Mouse (Mus musculus) c-Kit-positive CD71-negative TER-119-negative erythroid progenitor cells, embryonic 14.5 days (primary cell): ENCODE data around the gene 4930556J24Rik.
A peak's percentile ranks its signal among the peaks of the same experiment; 100 is the strongest.
"Not testable (repeated sequence)": the region's sequence is repeated elsewhere in the genome, so short reads cannot be mapped to it uniquely, and the experiment has no call there.

Source experiments
- DNase-seq: peaks from one replicate; pipeline ENCODE4 v3.0.0-alpha.2; 2013; ENCODE audit warnings: low read depth

4930556J24Rik gene

DNA sequence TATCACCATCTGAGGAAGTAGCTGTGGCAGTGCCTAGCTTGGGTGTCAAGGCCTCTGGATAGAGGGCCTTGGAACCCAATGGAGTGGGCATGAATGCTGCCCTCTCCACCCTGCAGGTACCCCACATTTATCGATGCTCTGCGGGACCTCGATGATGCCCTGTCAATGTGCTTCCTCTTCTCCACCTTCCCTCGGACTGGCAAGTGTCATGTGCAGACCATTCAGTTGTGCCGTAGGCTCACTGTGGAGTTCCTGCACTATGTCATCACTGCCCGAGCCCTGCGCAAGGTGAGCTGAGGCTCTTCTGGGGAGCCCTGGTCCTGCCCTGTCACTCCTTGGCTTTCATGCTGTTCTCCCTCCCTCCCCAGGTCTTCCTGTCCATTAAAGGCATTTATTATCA is 3.5 kb downstream of the 4930556J24Rik start:
- DNase-seq, result no peak

DNA sequence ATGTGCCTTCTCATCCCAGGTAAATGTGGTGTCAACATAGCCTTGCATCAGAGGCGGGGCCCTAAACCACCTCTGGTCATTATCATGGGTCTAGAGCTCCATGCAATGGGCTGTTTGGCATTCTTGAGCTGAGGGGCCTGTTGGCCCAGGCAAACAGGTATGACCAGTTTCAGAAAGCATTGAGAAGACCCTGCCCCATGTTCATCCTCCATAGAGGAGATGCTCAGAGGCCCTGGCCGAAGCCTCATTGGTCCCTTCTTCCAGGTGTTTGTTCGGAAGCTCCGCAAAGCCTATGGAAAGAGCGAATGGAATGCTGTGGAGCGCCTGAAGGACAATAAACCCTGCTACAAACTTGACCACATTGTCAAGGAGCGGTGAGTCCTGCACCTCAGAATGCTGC is 6.2 kb downstream of the 4930556J24Rik start:
- DNase-seq, result no peak

DNA sequence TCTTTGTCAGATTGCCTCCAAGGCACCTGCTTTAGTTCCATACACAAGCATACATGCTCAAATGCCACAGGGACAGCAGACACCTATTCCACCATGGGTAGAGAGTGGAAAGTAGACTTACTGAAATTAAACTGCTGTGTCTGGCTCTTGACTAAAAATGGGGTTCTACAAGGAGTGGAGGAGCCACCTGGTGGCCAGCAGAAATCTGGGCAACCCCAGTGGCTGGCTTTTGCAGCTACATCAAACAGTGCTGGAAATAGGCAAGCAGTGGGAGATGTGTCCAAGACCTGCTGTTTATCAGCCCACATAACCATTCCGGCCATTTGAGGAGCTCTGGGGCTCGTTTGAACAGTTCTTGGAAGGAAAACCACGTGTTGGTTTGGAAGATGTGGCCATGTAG is 6.7 kb downstream of the 4930556J24Rik start:
- DNase-seq, result no peak

DNA sequence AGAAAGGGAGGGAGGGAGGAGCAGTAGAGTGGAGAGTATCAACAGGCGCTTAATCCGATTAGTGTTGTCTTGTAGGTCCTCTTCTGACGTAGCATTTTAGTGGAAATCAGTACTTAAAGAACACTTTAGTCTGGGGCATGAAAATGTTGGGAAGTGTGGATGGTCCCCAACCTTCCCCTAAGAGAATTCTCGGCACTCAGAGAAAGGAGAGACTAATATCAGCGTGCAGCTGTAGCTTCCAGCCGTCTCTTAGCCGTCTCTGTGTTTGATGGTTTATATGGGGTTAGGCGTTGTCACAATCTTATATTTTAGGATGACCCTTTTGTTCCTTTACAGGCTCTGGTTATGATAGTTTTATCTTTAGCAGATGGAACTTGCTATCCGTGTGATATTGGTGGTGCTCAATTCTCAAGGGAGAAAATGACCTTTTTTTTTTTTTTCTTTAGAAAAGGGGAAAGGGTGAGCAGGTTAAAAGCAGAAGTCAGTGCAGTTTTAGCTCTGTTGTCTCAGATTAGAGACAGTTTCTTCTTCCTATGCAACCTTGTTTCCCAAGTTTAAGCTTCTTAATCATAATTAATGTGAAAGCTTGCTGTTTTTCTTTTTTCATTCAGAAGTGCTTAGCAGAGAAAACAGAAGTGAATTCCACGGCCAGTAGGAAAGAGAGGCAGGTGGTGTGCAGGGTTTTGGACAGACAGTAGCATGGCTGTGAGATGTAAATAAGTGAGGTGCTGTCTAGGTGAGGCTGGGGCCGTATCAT is 12.0 kb downstream of the 4930556J24Rik start:
- peak; percentile 10 for DNase-seq

DNA sequence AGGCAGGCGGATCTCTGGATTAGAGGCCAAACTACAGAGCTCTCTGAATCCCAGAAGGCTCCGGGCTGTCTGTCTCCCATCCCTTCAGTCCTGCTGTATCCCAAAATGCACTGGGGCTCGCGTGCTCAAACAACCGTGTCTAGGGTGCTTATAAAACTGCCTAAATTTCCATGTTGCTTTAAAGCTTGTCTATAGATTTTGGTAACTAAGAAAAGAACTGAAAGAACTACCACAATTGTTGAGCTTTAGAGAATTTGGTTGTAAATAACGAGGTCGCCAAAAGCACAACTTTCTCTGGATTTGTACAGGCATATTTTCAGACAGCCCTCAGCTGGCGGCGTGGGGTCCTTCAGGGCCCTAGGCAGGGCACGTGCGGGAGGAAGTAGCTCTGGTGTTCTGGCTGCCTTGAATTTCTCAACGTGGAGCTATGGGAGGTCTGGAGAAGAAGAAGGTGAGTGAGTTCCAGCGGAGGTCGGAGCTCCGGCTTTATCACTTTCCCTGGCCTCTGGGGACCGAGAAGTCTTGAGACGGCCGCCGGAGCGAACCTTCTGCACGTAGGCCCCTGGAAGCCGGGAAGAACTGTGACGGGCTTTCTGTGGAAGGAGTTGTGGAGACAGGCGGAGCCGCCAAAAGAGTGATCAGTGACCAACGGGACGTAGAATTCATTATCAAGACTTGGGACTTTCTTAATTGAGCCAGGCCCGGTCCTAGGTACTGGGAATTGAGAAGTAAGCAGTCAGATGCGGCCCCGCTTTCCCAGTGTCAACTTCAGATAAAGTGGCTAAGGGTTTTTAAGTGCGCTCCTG is 12.8 kb downstream of the 4930556J24Rik start, which contains the start of gene Pes1:
Gene Pes1, plus strand, starts transcription at position 366 of the 806 bp plus-strand sequence.
- DNase-seq, result peak; percentile 67

DNA sequence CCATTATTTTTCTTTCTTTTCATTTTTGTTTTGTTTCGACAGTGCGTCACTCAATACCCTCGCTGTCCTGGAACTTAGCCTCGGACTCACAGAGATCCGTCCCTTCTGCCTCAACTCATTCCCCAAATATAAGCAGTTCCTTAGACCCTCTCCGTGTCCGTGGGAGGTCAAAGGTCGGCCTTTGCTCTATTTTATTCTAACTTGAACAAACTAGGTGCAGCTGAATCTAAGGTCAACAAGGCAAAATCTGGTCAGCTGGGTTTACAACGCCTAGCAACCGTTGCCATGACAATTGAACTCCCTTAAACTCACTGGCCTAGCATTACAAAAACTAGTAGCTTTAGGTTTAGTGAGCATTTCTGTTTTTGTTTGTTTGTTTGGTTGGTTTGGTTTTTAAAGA is 13.4 kb downstream of the 4930556J24Rik start:
- DNase-seq, result peak; percentile 7

DNA sequence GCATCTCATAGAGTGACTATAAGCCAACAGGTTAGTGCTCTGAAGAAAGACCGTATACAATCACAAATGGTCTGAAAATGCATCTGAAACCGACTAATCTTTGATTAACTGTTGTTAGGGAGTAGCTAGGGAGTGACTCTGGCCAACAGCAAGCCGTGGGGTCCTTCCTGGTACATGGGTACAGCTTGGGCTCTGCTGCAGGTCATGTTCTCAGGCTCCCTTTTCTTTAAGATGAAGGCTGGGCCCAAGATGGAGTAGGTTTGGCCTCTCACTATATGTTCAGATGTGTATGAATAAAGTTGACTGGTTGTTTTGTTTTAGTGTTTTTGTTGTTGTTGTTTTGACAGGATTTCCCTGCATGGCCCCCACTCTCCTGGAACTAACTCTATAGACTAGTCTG is 14.8 kb downstream of the 4930556J24Rik start:
- no peak for DNase-seq

DNA sequence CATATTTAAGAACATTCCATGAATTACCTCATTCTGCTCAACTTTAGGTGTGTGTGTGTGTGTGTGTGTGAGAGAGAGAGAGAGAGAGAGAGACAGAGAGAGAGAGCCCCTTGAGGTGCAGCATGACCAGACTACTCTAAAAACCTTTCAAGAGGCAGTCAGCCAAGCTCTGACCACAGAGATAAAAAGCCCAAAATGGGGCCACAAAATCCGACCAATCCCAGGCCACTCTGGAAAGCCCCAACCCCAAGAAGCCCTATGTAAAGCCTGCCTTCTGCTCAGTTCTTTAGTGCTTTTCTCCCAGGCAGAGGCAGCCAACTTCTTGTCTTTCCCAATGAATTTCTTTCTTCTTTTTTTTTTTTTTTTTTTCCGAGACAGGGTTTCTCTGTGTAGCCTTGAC is 15.7 kb downstream of the 4930556J24Rik start:
- DNase-seq, result no peak

DNA sequence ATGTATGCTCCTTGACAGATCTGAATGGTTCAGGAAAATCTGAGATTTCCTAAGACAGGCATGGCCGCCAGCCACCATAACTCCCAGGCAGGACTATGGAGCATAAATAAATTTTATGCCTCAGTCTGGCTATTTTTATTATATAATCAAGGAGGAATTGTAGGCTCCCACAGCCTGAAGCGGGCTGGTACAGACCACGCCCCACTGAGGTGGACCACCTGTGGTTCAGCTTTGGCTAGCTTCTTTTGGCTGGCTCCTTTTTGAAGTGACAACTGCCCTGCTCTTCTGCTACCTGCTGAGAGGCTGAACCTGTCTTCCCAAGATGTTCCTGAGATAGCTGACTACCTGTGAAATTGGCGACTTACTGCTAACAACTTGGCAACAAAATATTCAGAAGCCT is 21.2 kb downstream of the 4930556J24Rik start:
- DNase-seq, result not testable (repeated sequence)

DNA sequence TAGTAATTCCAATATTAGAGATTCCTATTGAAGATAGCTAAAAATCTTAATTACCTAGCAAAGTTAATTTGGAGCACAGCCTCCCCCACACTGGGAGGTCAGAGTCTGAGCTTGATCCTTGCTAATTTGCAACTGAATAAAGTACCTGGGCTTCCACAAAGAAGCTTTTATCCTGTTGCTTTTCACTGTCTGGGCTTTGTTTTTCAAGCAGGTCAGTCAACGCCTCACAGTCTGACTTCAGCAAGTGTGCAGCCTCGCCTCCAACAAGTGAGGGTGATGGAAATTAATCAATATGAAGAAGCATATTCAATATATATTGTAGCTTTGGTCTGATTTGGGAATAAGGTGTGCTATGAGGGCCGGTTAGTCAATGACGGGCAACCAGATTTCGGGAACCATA is 21.7 kb downstream of the 4930556J24Rik start:
- DNase-seq, result not testable (repeated sequence)

DNA sequence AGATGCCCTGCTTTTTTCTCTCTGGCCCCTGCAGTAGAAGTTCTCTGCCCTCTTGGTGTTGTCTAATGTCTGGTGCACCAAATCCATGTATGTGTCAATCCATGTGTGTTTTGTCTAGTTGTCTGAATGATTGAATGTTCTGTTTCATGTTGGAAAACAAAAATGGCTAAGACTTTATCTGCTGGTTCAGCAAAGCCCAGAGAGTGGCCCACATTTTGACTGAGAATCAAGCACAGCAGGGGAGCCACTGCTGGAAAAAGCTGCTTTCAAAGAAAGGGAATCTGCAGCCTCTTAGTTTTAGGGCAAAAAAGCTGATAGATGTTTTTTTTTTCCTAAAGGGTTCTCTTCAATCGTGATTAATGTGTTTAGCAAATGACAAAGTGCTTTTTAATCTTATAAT is 30.2 kb downstream of the 4930556J24Rik start:
- DNase-seq, result no peak

DNA sequence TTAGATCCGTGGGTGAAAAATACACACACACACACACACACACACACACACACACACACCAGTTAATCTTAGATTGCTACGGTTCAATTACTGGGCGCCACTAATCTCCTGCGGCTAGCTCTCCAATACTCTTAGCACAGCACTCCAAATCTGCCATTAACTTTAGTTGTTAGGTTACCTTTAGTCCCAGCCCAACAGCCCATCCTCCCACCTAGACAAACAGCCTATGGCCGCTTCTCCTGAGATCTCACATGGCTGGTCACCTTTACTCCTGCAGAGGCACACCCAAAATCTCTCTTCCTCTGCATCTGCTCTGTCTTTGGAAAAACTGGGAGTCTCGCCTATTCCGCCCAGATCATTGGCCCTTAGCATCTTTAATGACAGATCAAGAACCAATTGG is 35.2 kb downstream of the 4930556J24Rik start:
- DNase-seq, result no peak

DNA sequence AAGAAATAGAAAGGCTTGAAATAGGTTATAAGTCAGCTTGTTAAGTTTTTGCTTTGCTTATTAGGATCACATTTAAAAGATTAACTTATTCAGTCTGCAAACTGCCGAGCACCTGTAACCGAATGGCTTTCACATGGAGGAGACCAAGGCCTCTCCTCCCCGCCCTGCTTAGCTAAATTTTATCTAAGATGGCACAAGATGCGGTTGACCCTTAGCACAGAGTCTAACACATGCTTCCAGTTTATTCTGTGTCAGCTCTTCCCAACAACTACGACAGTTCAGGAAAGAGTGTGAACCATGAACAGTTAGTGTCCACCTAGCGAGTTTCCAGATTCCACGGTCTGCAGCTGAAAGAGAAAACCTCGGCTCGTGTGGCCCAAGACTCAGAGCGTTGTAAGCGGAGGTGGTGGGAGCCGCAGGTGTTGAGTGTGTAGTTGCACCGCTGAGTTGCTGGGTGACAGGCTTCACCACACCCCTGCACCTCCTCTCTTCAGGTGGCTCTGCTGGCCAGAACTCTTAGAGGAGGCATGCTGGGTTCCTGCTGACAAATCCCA is 39.2 kb downstream of the 4930556J24Rik start:
- no peak for DNase-seq

DNA sequence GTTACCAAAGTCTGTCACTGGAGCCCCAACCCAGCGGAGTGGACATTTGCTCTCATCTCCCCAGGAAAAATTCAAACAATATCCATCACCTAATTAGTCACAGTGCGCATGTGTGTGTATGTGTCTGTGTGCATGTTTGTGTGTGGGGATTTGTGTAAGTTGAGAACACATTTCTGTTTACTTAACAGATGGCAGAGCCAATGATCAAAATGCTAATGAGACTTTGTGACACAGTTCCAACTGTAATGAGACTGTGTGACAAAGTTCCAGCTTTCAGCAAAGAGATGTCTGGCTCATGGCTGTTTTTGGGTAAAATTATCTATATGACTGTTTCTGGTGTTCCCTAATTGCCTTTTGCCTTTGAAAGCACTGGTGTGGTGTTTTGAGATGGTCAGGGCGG is 40.3 kb downstream of the 4930556J24Rik start:
- DNase-seq, result no peak

DNA sequence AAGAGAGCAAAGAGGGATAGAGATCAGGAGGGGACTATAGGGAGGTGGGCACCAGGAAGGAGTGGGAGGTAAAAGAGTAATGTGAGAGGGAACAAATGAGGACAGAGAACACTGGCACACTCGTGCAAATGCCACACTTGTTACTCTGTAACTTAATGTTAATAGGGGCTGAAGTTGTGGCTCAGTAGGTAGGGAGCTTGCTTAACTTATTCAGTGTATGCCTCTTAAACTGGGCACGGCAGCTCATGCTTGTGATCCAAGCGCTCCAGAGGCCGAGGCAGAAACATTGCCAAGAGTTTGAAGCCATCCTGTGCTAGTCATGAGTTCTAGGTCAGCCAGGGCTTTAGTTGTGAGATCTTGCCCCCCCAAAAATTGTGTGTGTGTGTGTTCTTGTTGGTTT is 41.4 kb downstream of the 4930556J24Rik start:
- no peak for DNase-seq

DNA sequence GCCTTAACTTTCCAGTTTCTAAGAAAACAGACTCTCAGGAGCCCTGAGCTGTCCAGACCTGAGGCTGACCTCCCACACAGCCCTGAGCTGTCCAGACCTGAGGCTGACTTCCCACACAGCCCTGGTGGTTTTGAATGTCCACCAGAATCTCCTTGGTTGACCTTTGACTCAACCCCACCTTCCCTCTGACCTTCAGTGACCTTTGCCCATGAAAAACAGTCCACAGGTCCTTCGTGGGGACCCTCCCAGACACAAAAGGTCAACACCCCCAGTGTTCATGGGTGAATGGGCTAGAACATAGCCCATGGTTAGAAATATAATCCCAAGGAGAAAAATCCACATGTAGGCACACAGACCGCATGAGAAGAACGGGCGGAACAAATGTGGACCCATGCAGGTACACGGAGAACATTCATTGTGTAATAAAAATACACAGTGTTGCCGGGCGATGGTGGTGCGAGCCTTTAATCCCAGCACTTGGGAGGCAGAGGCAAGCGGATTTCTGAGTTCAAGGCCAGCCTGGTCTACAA is 42.8 kb downstream of the 4930556J24Rik start:
- DNase-seq, result no peak

DNA sequence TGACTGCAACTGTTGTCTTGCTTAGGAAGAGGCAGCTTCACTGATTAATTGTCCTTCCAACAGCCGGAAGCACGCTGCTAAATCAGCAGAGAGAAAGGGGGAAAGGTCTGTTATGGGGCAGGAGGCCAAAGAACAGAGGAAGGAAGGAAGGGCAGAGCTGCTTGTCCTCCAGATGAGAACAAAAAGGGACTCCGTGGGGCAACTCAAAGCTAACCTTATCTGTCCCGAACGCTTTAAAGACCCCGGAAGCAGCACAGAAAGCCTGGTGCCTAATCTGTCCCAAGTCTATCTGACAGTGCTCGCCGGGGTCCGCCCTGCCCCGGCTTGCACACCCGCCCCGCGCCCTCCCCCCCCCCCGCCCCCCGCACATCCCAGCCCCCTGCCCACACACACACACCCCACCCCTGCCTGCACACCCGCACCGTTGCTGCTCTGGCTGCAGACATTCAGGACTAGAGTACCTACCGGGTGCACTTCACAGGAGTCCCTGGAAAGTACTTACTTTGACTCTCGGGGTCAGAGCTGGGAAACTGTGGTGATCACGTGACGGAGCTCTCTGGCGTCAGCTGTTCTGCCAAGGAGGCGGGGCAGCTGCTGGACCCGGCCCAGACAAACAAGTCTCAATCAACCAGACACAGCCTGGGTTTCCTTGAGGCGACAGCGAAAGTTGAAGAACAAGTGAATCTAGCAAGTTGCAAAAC is 44.9 kb downstream of the 4930556J24Rik start, which contains the start of gene Tcn2:
Gene Tcn2, minus strand, starts transcription at position 649 of the 701 bp plus-strand sequence.
- DNase-seq, result peak; percentile 60

DNA sequence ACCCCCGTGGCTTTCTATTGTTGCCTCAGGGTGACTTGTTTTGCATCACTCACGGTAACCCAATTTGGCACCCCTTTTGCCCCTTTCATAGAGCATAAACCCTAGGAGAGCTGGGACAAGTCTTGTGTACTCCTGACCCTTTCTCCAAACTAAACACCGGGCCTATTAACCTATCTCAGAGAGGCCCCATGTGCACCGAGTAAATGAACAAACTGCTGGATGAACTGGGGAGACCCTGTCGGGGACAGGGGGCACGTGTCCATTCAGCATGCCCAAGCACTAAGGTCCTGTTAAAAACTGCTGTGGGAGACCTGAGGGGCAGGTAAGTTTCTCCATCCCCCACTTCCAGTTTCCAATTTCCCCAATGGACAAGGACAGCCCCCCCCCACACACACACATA is 45.6 kb downstream of the 4930556J24Rik start:
- no peak for DNase-seq

DNA sequence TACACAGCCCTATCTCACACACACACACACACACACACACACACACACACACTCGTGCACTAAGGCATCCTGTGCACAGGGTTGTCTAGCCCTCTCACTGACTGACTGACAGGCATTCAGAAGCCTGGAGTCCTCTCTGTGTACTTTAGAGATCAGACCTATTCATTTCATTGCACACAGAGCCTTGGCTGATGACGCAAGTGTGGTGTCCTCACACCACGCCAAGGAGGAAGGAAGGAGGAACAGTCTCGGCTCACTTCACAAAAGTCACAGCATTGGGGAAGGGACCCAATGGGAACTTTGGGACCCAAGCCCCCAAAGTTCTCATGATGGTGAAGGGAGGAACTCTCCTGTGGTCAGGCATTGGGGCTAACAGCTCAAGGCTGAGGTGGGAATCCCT is 46.6 kb downstream of the 4930556J24Rik start:
- DNase-seq, result peak; percentile 46

DNA sequence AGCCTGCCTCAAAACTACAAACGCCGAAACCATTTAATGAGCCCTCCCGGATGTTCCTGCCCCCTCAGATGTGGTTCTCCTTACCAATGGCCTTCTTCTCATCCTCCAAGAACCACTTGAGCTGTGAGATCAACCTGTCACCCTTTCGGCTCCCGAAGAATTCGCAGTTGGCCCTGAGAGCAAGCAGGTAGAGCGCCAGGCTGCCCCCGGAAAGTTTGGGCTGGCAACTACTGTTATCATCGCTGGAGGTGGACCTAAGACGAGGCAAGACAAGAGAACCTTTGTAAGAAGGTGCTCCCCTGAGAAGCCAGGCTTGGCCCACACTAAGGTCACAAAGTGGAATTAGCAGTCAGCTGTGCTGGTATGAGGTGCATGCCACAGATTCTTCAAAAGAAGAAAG is 50.7 kb downstream of the 4930556J24Rik start:
- DNase-seq, result no peak

DNA sequence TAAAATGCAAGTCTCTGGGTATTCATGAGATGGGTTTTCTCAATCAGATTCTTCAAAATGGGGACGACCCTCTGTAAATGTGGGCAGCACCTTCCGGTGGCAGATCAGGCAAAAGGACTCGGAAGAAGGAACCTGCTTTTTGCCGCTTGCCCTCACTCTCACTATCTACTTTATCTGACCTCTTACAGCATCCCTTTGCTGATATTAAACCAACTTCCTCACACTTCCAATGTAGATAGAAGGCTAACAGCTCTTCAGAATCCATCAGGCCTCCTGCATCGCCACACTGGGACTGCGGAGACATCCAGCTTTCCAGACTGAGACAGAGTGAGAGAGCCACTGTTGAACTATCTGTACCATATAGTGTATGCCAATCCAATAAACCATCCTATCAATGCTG is 53.8 kb downstream of the 4930556J24Rik start:
- DNase-seq, result no peak

DNA sequence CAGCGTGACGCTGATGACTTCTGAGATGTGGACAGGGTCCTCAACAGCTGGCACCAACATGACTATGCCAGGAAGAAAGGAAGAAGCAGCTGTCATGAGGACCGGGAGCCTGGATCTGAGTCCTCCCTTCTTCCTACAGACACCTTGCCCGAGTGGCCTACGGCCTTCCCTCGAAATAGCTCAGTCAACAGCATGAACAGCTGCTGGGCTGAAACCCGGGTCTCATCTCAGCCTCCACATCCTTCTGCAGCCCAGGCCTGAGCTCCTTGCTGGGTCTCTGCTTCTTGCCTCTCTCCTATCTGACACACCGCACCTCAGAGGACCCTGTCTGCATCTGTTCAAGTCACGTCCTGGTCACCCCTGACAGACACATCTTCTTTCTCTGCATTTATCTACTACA is 54.5 kb downstream of the 4930556J24Rik start:
- DNase-seq, result no peak
